Mouse (Mus musculus) lung, embryonic 14.5 days (tissue): ENCODE results near the gene Pdlim1. TPM values are rescaled to one million over a fixed set of nuclear protein-coding genes. Genes with fewer than 3 reads are reported as not detected.

Experiments used
- ATAC-seq: fragments of 200-750 bp; cut with Nextera tagmentation; 2 replicates; pipeline ENCODE4 v1.8.0; 2017; ENCODE audit warnings: mild to moderate bottlenecking, moderate TSS enrichment, moderate library complexity; ENCODE audit not compliant: insufficient read depth
- DNase-seq: peaks from one replicate; pipeline ENCODE4 v3.0.0-alpha.2; 2015
- H3K27ac ChIP-seq: fragments of 300-500 bp; sonication (generic); 2 replicates; pipeline ENCODE4 v1.5.1; 2014; ENCODE audit warnings: low read depth, mild to moderate bottlenecking, moderate library complexity
- H3K27me3 ChIP-seq: fragments of 300-500 bp; sonication (generic); 2 replicates; pipeline ENCODE4 v1.6.1; 2014; ENCODE audit warnings: low read length, control low read depth; ENCODE audit not compliant: insufficient read depth
- H3K36me3 ChIP-seq: fragments of 300-500 bp; sonication (generic); 2 replicates; pipeline ENCODE4 v1.6.1; 2014; ENCODE audit warnings: control low read depth; ENCODE audit not compliant: insufficient read depth
- H3K4me1 ChIP-seq: fragments of 300-500 bp; sonication (generic); 2 replicates; pipeline ENCODE4 v1.6.1; 2014; ENCODE audit warnings: antibody characterized with exemption, control low read depth; ENCODE audit not compliant: insufficient read depth
- H3K4me2 ChIP-seq: fragments of 300-500 bp; sonication (generic); 2 replicates; pipeline ENCODE4 v1.6.1; 2014; ENCODE audit warnings: mild to moderate bottlenecking
- H3K4me3 ChIP-seq: fragments of 300-500 bp; sonication (generic); 2 replicates; pipeline ENCODE4 v1.5.1; 2014; ENCODE audit warnings: low read depth, low read length
- H3K9ac ChIP-seq: fragments of 300-500 bp; sonication (generic); 2 replicates; pipeline ENCODE4 v1.6.1; 2014
- H3K9me3 ChIP-seq: fragments of 300-500 bp; sonication (generic); 2 replicates; pipeline ENCODE4 v1.6.1; 2016; ENCODE audit warnings: low read depth, low read length, control low read depth
- CTCF ChIP-seq: IDR thresholded peaks from 2 replicates; pipeline ENCODE4 v1.5.1; 2016; ENCODE audit warnings: antibody characterized with exemption, low read depth
- WGBS: fragments of 180-500 bp; shearing (Covaris S2); extraction: QIAGEN DNeasy Blood & Tissue Kit; methylation state at CpG from one replicate; pipeline ENCODE4 v1.1.7; 2014; 5-methylcytosine and 5-hydroxymethylcytosine counted together
- polyA plus RNA-seq: library from polyadenylated mRNA; unstranded; fragments of >200 nt; fragmentation: Nextera tagmentation; extraction: Ambion mirVana; gene quantifications from 2 replicates; pipeline ENCODE4 v1.2.1, GENCODE M21; 2014

The Pdlim1 gene
- polyA plus RNA-seq, 1 experiment from 2014 or later: 130 TPM

- H3K9ac ChIP-seq: no peak overlapping the region
- 0 out of 2 replicates have a peak, but pooled peaks cover 3% of the 10 kb centered on the region for H3K36me3 ChIP-seq
- ATAC-seq (no peak), DNase-seq (no peak)
- H3K27ac ChIP-seq: no peak overlapping the region
- 77% methylated on average over 7 of the region's 7 CpGs for WGBS
- H3K4me1 ChIP-seq: no peaks in the 10 kb centered on the region
- no peak overlapping the region for H3K4me3 ChIP-seq
- H3K4me2 ChIP-seq: no peak overlapping the region
- no peaks in the 10 kb centered on the region for H3K9me3 ChIP-seq
- no peaks in the 10 kb centered on the region for H3K27me3 ChIP-seq
- TF ChIP-seq CTCF: no peak
Measured at GRCm38 (mm10) chr19:40246646-40247267, 24.9 kb downstream of the Pdlim1 start.

GRCm38 (mm10) chr19:40240838-40241689 lies 30.6 kb downstream of the Pdlim1 start:
- H3K27me3 ChIP-seq: no peaks in the 10 kb centered on the region
- TF ChIP-seq CTCF: no peak
- H3K4me3 ChIP-seq: no peak overlapping the region
- H3K9me3 ChIP-seq: no peaks in the 10 kb centered on the region
- ATAC-seq (peak; percentile 65; the same call in 1 of the 2 replicates), DNase-seq (peak; percentile 33)
- no peak overlapping the region for H3K9ac ChIP-seq
- H3K36me3 ChIP-seq: no peaks in the 10 kb centered on the region
- WGBS: 52% methylated on average over 14 of the region's 14 CpGs
- no peak overlapping the region for H3K4me2 ChIP-seq
- H3K27ac ChIP-seq: peak overlapping the region; percentile 31; the same call in 1 of the 2 replicates
- no peaks in the 10 kb centered on the region for H3K4me1 ChIP-seq

GRCm38 (mm10) chr19:40240360-40240759 lies 31.3 kb downstream of the Pdlim1 start:
- WGBS: 75% methylated on average over 6 of the region's 6 CpGs
- H3K27ac ChIP-seq: no peak overlapping the region; the same call in 1 of the 2 replicates

GRCm38 (mm10) chr19:40238175-40238850 lies 33.3 kb downstream of the Pdlim1 start:
- no peak for DNase-seq
- H3K9ac ChIP-seq: no peak overlapping the region
- no peak overlapping the region for H3K27ac ChIP-seq
- H3K4me1 ChIP-seq: no peaks in the 10 kb centered on the region
- no peak for TF ChIP-seq CTCF
- no peaks in the 10 kb centered on the region for H3K27me3 ChIP-seq
- no peaks in the 10 kb centered on the region for H3K36me3 ChIP-seq
- H3K9me3 ChIP-seq: no peaks in the 10 kb centered on the region
- WGBS: 58% methylated on average over 6 of the region's 6 CpGs
- no peak overlapping the region for H3K4me2 ChIP-seq
- no peak overlapping the region for H3K4me3 ChIP-seq
- no peak for ATAC-seq

More at GRCm38 (mm10) chr19:40240360-40240759, 31.3 kb downstream of the Pdlim1 start:
- Histone ChIP-seq H3K4me1 (no peaks in the 10 kb centered on the region), H3K27me3 (no peaks in the 10 kb centered on the region), H3K4me3 (no peak overlapping the region), H3K36me3 (no peaks in the 10 kb centered on the region), H3K9me3 (no peaks in the 10 kb centered on the region), H3K4me2 (no peak overlapping the region), H3K9ac (no peak overlapping the region)
- DNase-seq: no peak
- ATAC-seq: no peak
- no peak for TF ChIP-seq CTCF

GRCm38 (mm10) chr19:40232560-40232959 lies 39.1 kb downstream of the Pdlim1 start:
- 95% methylated on average over 2 of the region's 2 CpGs for WGBS
- H3K36me3 ChIP-seq: 0 out of 2 replicates have a peak, but pooled peaks cover 3% of the 10 kb centered on the region

GRCm38 (mm10) chr19:40231825-40232541 lies 39.7 kb downstream of the Pdlim1 start:
- ATAC-seq: no peak
- TF ChIP-seq CTCF: peak; percentile 38
- H3K9ac ChIP-seq: no peak overlapping the region

More at GRCm38 (mm10) chr19:40232560-40232959, 39.1 kb downstream of the Pdlim1 start:
- no peaks in the 10 kb centered on the region for H3K4me1 ChIP-seq
- no peak for TF ChIP-seq CTCF
- no peak overlapping the region for H3K4me3 ChIP-seq
- no peaks in the 10 kb centered on the region for H3K27me3 ChIP-seq
- no peak overlapping the region for H3K4me2 ChIP-seq
- ATAC-seq (no peak), DNase-seq (no peak)
- no peaks in the 10 kb centered on the region for H3K9me3 ChIP-seq
- no peak overlapping the region for H3K9ac ChIP-seq
- no peak overlapping the region for H3K27ac ChIP-seq

More at GRCm38 (mm10) chr19:40231825-40232541, 39.7 kb downstream of the Pdlim1 start:
- Histone ChIP-seq H3K27me3 (no peaks in the 10 kb centered on the region), H3K36me3 (0 out of 2 replicates have a peak, but pooled peaks cover 3% of the 10 kb centered on the region), H3K4me2 (no peak overlapping the region), H3K4me3 (no peak overlapping the region), H3K4me1 (no peaks in the 10 kb centered on the region), H3K27ac (no peak overlapping the region), H3K9me3 (no peaks in the 10 kb centered on the region)
- 69% methylated on average over 7 of the region's 7 CpGs for WGBS
- no peak for DNase-seq
